Mouse (Mus musculus) embryonic facial prominence, embryonic 14.5 days (tissue): ENCODE measurements at regions not wholly inside any gene's neighbourhood (a gene's known extent, or its start where the extent isn't known, plus 50 kb on each side); places are given as distances from the start of the nearest gene placed in this dataset.

ENCODE experiments used
- ATAC-seq: fragments of 200-750 bp; cut with Nextera tagmentation; 2 replicates; pipeline ENCODE4 v1.8.0; 2017; ENCODE audit warnings: low read depth, moderate number of reproducible peaks, moderate TSS enrichment
- DNase-seq: peaks from one replicate; pipeline ENCODE4 v3.0.0-alpha.2; 2015; ENCODE audit warnings: low spot score
- H3K27ac ChIP-seq: fragments of 300-500 bp; sonication (generic); replicated peaks from 2 replicates; pipeline ENCODE4 v1.5.1; 2014; ENCODE audit warnings: low read depth, mild to moderate bottlenecking, low read length, moderate library complexity
- H3K27me3 ChIP-seq: fragments of 300-500 bp; sonication (generic); replicated peaks from 2 replicates; pipeline ENCODE4 v1.6.1; 2014; ENCODE audit warnings: low read length; ENCODE audit not compliant: control insufficient read depth, insufficient read depth
- H3K36me3 ChIP-seq: fragments of 300-500 bp; sonication (generic); 2 replicates; pipeline ENCODE4 v1.6.1; 2014; ENCODE audit warnings: low read length, mixed read lengths; ENCODE audit not compliant: control insufficient read depth, insufficient read depth
- H3K4me1 ChIP-seq: fragments of 300-500 bp; sonication (generic); 2 replicates; pipeline ENCODE4 v1.6.1; 2014; ENCODE audit warnings: antibody characterized with exemption, low read length; ENCODE audit not compliant: control insufficient read depth, insufficient read depth
- H3K4me2 ChIP-seq: fragments of 300-500 bp; sonication (generic); 2 replicates; pipeline ENCODE4 v1.6.1; 2014; ENCODE audit warnings: low read depth, mild to moderate bottlenecking, low read length, moderate library complexity, mixed read lengths
- H3K4me3 ChIP-seq: fragments of 300-500 bp; sonication (generic); 2 replicates; pipeline ENCODE4 v1.5.1; 2014; ENCODE audit warnings: low read depth, mild to moderate bottlenecking, low read length
- H3K9ac ChIP-seq: fragments of 300-500 bp; sonication (generic); 2 replicates; pipeline ENCODE4 v1.6.1; 2014; ENCODE audit warnings: low read depth, mild to moderate bottlenecking, low read length, moderate library complexity, mixed read lengths
- H3K9me3 ChIP-seq: fragments of 300-500 bp; sonication (generic); 2 replicates; pipeline ENCODE4 v1.6.1; 2016; ENCODE audit warnings: low read length; ENCODE audit not compliant: control insufficient read depth
- WGBS: fragments of 180-500 bp; shearing (Covaris S2); extraction: QIAGEN DNeasy Blood & Tissue Kit; methylation state at CpG from one replicate; pipeline ENCODE4 v1.1.7; 2014; 5-methylcytosine and 5-hydroxymethylcytosine counted together

DNA sequence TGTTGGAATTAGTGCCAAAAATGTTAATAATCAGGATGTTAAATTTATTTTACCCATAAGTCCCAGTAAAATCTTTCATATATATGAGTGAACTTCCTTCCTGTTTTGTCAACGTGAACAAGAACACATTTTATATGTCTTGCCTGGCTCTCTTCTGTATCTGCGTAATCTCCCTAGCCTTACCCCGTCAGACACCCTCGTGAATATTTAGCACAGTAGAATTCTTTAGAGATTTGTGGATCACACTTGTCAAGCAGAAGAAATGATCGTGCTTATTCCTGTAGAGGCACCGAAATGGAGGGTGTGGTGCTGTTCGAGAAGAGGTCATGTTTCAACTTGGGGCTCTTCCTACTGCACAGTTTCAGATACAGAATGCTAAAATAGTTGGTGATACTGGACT, 157.2 kb upstream of the Zbtb20 start:
- H3K36me3 ChIP-seq: no peaks in the 10 kb centered on the region
- H3K9me3 ChIP-seq: no peaks in the 10 kb centered on the region
- peaks cover 5% of the 10 kb centered on the region; the same call in 1 of the 2 replicates for H3K4me1 ChIP-seq
- H3K9ac ChIP-seq: no peak overlapping the region
- DNase-seq: no peak
- 71% methylated on average over 7 of the region's 7 CpGs for WGBS
- H3K4me2 ChIP-seq: no peak overlapping the region
- H3K27me3 ChIP-seq: no peaks in the 10 kb centered on the region
- H3K27ac ChIP-seq: no peak overlapping the region
- ATAC-seq: peak; percentile 58; the same call in 1 of the 2 replicates
- no peak overlapping the region for H3K4me3 ChIP-seq

GRCm38 (mm10) chr16:42717828-42718412, 157.8 kb upstream of the Zbtb20 start:
- DNase-seq (peak; percentile 84), ATAC-seq (peak; percentile 80)
- Histone ChIP-seq H3K4me2 (no peak overlapping the region), H3K9ac (no peak overlapping the region), H3K27me3 (no peaks in the 10 kb centered on the region), H3K4me3 (no peak overlapping the region), H3K4me1 (peaks cover 5% of the 10 kb centered on the region; the same call in 1 of the 2 replicates), H3K36me3 (no peaks in the 10 kb centered on the region), H3K9me3 (no peaks in the 10 kb centered on the region), H3K27ac (no peak overlapping the region)
- 60% methylated on average over 7 of the region's 7 CpGs for WGBS

- 79% methylated on average over 9 of the region's 9 CpGs for WGBS
- ATAC-seq (no peak), DNase-seq (no peak)
- Histone ChIP-seq H3K4me3 (no peak overlapping the region), H3K4me1 (peaks cover 5% of the 10 kb centered on the region; the same call in 1 of the 2 replicates), H3K27ac (no peak overlapping the region), H3K9me3 (no peaks in the 10 kb centered on the region), H3K4me2 (no peak overlapping the region), H3K36me3 (no peaks in the 10 kb centered on the region), H3K27me3 (no peaks in the 10 kb centered on the region), H3K9ac (no peak overlapping the region)
Measured at GRCm38 (mm10) chr16:42717075-42717827, 158.4 kb upstream of the Zbtb20 start.

DNA sequence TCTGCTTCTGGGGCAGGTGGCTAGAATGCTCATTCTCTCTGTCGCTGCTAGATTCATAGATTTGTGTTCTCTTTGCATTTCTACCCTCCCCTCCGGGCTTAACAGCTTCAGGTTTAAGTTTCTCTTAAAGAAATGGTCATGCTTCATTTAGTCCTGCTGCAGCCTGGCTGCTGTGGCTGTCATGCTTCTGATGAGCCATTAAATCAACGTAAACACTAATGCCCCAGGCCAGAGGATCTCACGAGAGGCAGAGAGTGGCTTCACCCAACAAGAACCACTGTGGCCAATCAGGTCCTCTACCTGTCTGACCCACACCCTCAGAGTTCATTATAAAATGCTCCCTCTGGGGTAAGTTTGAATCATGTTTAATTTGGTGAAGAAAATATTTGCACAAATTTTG, 173.0 kb upstream of the Zbtb20 start:
- H3K27me3 ChIP-seq: no peaks in the 10 kb centered on the region
- WGBS: 15% methylated on average over 4 of the region's 4 CpGs
- H3K4me2 ChIP-seq: no peak overlapping the region
- H3K27ac ChIP-seq: no peak overlapping the region
- H3K9me3 ChIP-seq: no peaks in the 10 kb centered on the region
- ATAC-seq (0 out of 2 replicates have a peak, but pooled peaks have one; percentile 44), DNase-seq (peak; percentile 14)
- H3K4me1 ChIP-seq: no peaks in the 10 kb centered on the region
- no peak overlapping the region for H3K4me3 ChIP-seq
- no peak overlapping the region for H3K9ac ChIP-seq
- H3K36me3 ChIP-seq: no peaks in the 10 kb centered on the region

DNA sequence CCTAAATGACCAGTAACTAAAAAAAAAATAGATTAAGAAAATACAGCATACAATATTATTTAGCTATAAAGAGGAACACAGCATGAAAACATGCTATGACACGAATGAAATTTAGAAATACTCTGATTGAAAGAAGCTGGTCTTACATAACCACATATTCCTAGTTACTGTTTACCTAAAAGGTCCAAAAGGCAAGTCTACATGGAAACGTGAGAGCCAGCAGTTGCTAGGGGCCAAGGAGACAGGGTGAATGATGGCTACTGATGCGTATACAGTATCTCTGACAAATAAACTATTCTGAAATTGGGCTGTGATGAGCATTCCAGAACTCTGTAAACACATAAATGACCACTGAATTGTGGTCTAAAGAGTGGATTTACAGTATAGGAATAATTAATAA, 194.5 kb upstream of the Zbtb20 start:
- DNase-seq: no peak
- Histone ChIP-seq H3K36me3 (no peaks in the 10 kb centered on the region), H3K4me3 (no peak overlapping the region), H3K27me3 (no peaks in the 10 kb centered on the region), H3K27ac (no peak overlapping the region), H3K9me3 (no peaks in the 10 kb centered on the region), H3K4me2 (no peak overlapping the region), H3K9ac (no peak overlapping the region), H3K4me1 (no peaks in the 10 kb centered on the region)
- ATAC-seq: no peak
- 75% methylated on average over 3 of the region's 3 CpGs for WGBS

DNA sequence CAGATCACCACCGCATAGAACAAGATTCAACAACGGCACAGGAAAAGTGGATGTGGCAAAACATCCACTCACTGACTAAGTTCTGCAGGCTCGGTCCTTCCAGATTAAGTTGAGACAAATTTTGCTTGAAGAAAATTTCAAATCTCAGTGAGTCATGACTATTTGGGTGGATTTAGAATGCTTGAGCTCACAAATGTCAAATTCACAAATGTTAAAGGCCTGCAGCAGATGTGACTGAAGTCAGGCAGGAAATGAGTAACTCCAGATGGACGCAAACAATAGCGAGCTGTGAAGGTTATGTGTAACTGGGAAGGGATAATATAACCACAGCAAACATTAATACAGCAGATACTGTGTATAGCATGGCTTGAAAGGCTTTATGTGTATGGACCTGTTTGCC, 198.5 kb upstream of the Zbtb20 start:
- DNase-seq (peak; percentile 6), ATAC-seq (no peak)
- Histone ChIP-seq H3K9me3 (no peaks in the 10 kb centered on the region), H3K27me3 (no peaks in the 10 kb centered on the region), H3K4me1 (no peaks in the 10 kb centered on the region), H3K4me3 (no peak overlapping the region), H3K4me2 (no peak overlapping the region), H3K9ac (no peak overlapping the region), H3K27ac (peak overlapping the region; percentile 67), H3K36me3 (no peaks in the 10 kb centered on the region)
- WGBS: 73% methylated on average over 5 of the region's 5 CpGs

DNA sequence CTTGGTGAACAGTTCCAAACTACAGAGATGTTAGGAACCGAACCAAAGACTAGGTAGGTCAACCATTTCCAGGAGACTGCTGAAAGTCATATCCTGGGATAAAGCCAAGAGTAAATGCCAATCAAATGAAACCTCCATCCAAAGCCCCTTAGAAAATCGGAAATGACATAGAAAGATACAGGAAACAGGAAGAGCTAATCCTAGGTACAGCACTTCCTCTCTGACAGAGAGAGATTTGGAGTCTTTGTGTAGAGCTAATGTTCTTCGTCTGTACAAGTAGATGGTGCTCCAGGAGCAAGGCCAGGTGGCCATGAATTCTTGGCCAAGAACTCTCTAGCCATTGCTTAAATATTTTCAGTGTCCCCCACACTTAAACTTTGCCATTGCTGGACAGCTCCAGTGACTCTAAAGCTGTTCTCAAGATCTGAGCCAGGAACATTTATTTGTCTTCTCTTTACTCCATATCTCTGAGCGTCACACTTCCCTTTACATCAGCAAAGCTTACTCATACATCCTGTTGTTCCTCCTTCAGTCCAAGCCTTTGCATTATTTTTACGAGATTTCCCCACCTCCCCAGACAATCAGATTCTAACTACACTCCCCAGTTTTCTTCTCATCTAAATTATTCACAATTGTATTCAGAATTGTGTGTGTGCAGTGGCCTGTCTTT, 199.1 kb upstream of the Zbtb20 start:
- WGBS: 84% methylated on average over 5 of the region's 5 CpGs
- no peaks in the 10 kb centered on the region for H3K27me3 ChIP-seq
- H3K4me1 ChIP-seq: no peaks in the 10 kb centered on the region
- H3K9ac ChIP-seq: no peak overlapping the region
- ATAC-seq (no peak), DNase-seq (peak; percentile 10)
- no peaks in the 10 kb centered on the region for H3K9me3 ChIP-seq
- H3K4me3 ChIP-seq: no peak overlapping the region
- H3K27ac ChIP-seq: peak overlapping the region; percentile 67
- H3K4me2 ChIP-seq: no peak overlapping the region
- H3K36me3 ChIP-seq: no peaks in the 10 kb centered on the region

- Histone ChIP-seq H3K4me2 (no peak overlapping the region), H3K9me3 (no peaks in the 10 kb centered on the region), H3K36me3 (no peaks in the 10 kb centered on the region), H3K27me3 (no peaks in the 10 kb centered on the region), H3K4me1 (no peaks in the 10 kb centered on the region), H3K4me3 (no peak overlapping the region), H3K27ac (no peak overlapping the region), H3K9ac (no peak overlapping the region)
- DNase-seq (no peak), ATAC-seq (no peak)
- 80% methylated on average over 3 of the region's 3 CpGs for WGBS
Measured at GRCm38 (mm10) chr16:42675031-42675430, 200.7 kb upstream of the Zbtb20 start.
